Mouse (Mus musculus) embryonic facial prominence, embryonic 14.5 days (tissue): ENCODE measurements around the gene Defb30. TPM values are rescaled to one million over a fixed set of nuclear protein-coding genes. Genes with fewer than 3 reads are reported as not detected.

ENCODE experiments used
- ATAC-seq: fragments of 200-750 bp; cut with Nextera tagmentation; 2 replicates; pipeline ENCODE4 v1.8.0; 2017; ENCODE audit warnings: low read depth, moderate number of reproducible peaks, moderate TSS enrichment
- DNase-seq: peaks from one replicate; pipeline ENCODE4 v3.0.0-alpha.2; 2015; ENCODE audit warnings: low spot score
- H3K27ac ChIP-seq: fragments of 300-500 bp; sonication (generic); replicated peaks from 2 replicates; pipeline ENCODE4 v1.5.1; 2014; ENCODE audit warnings: low read depth, mild to moderate bottlenecking, low read length, moderate library complexity
- H3K27me3 ChIP-seq: fragments of 300-500 bp; sonication (generic); replicated peaks from 2 replicates; pipeline ENCODE4 v1.6.1; 2014; ENCODE audit warnings: low read length; ENCODE audit not compliant: control insufficient read depth, insufficient read depth
- H3K36me3 ChIP-seq: fragments of 300-500 bp; sonication (generic); 2 replicates; pipeline ENCODE4 v1.6.1; 2014; ENCODE audit warnings: low read length, mixed read lengths; ENCODE audit not compliant: control insufficient read depth, insufficient read depth
- H3K4me1 ChIP-seq: fragments of 300-500 bp; sonication (generic); 2 replicates; pipeline ENCODE4 v1.6.1; 2014; ENCODE audit warnings: antibody characterized with exemption, low read length; ENCODE audit not compliant: control insufficient read depth, insufficient read depth
- H3K4me2 ChIP-seq: fragments of 300-500 bp; sonication (generic); 2 replicates; pipeline ENCODE4 v1.6.1; 2014; ENCODE audit warnings: low read depth, mild to moderate bottlenecking, low read length, moderate library complexity, mixed read lengths
- H3K4me3 ChIP-seq: fragments of 300-500 bp; sonication (generic); 2 replicates; pipeline ENCODE4 v1.5.1; 2014; ENCODE audit warnings: low read depth, mild to moderate bottlenecking, low read length
- H3K9ac ChIP-seq: fragments of 300-500 bp; sonication (generic); 2 replicates; pipeline ENCODE4 v1.6.1; 2014; ENCODE audit warnings: low read depth, mild to moderate bottlenecking, low read length, moderate library complexity, mixed read lengths
- H3K9me3 ChIP-seq: fragments of 300-500 bp; sonication (generic); 2 replicates; pipeline ENCODE4 v1.6.1; 2016; ENCODE audit warnings: low read length; ENCODE audit not compliant: control insufficient read depth
- WGBS: fragments of 180-500 bp; shearing (Covaris S2); extraction: QIAGEN DNeasy Blood & Tissue Kit; methylation state at CpG from one replicate; pipeline ENCODE4 v1.1.7; 2014; 5-methylcytosine and 5-hydroxymethylcytosine counted together
- polyA plus RNA-seq: library from polyadenylated mRNA; unstranded; fragments of >200 nt; fragmentation: Nextera tagmentation; extraction: Ambion mirVana; gene quantifications from 2 replicates; pipeline ENCODE4 v1.2.1, GENCODE M21; 2014

The Defb30 gene
- polyA plus RNA-seq, result not detected in 2 replicates

DNA sequence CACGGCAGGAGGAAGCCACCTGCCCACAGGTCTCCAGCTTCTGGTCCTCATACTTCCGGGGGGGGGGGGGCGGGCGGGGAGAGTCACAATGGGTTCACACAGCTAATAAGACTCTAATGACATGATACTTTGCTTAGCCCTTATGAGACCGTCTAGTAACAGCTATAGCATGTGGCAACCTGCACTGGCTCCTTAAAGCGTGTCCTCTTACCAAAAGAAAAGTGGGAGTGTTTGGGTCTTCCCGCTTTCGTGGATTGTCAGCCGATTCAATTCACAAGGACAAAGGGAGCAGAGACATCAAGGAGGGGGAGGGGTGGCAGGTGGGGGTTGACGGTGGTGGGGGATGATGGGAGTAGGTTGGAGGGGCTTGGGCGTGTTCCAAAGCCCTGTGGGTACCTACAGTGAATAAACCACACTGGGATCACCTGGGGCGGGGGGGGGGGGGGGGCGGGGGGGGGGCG lies at the start of gene Defb30:
Gene Defb30, minus strand, starts transcription at position 51 of the 461 bp plus-strand sequence.
- no peak within 1 kb of the TSS for H3K9ac ChIP-seq
- H3K4me2 ChIP-seq, result no peak within 1 kb of the TSS
- no peaks in the 10 kb centered on the region for H3K9me3 ChIP-seq
- ATAC-seq, result no peak
- H3K4me1 ChIP-seq, result no peaks in the 10 kb centered on the region
- no peak within 1 kb of the TSS for H3K4me3 ChIP-seq
- no peaks in the 10 kb centered on the region for H3K27me3 ChIP-seq
- no peak for DNase-seq
- H3K36me3 ChIP-seq, result no peaks in the 10 kb centered on the region
- 70% methylated on average over 7 of the region's 14 CpGs for WGBS
- H3K27ac ChIP-seq, result no peak within 1 kb of the TSS

- Histone ChIP-seq H3K4me2 (no peak overlapping the region), H3K9ac (no peak overlapping the region), H3K4me3 (no peak overlapping the region), H3K27ac (no peak overlapping the region), H3K9me3 (0 out of 2 replicates have a peak, but pooled peaks cover 3% of the 10 kb centered on the region), H3K36me3 (no peaks in the 10 kb centered on the region), H3K4me1 (0 out of 2 replicates have a peak, but pooled peaks cover 3% of the 10 kb centered on the region), H3K27me3 (peaks cover 6% of the 10 kb centered on the region; the same call in 1 of the 2 replicates)
- no peak for ATAC-seq
- no peak for DNase-seq
- WGBS, result 75% methylated on average over 15 of the region's 15 CpGs
Measured at GRCm38 (mm10) chr14:63067708-63068107, 17.9 kb upstream of the Defb30 start.

- H3K4me1 ChIP-seq, result 0 out of 2 replicates have a peak, but pooled peaks cover 3% of the 10 kb centered on the region
- DNase-seq (peak; percentile 65), ATAC-seq (no peak)
- H3K4me3 ChIP-seq, result no peak overlapping the region
- H3K27ac ChIP-seq, result no peak overlapping the region
- H3K27me3 ChIP-seq, result peaks cover 6% of the 10 kb centered on the region; the same call in 1 of the 2 replicates
- H3K9ac ChIP-seq, result no peak overlapping the region
- 0 out of 2 replicates have a peak, but pooled peaks cover 3% of the 10 kb centered on the region for H3K9me3 ChIP-seq
- H3K36me3 ChIP-seq, result no peaks in the 10 kb centered on the region
- WGBS, result 31% methylated on average over 16 of the region's 16 CpGs
- peak overlapping the region; percentile 36 for H3K4me2 ChIP-seq
Measured at GRCm38 (mm10) chr14:63066630-63067310, 17.0 kb upstream of the Defb30 start.

DNA sequence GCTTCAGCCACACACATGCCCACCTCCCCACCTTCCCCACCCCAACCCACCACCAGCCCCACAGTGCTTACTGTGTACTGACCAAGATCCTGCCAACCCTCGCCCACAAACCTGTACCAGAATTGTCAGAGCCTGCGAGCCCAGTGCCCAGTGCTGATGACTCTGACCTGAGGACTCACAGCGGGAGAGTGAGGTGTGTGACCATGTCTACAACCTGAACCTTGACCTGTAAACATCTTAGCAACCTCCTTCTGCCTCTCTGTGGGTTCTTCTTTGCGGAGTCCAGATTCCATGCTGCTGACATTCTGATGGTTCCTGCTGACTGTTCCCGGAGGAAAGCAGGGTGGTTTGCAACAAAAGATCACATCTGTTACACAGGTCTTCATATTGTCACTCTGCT lies 15.6 kb upstream of the Defb30 start:
- Histone ChIP-seq H3K9ac (no peak overlapping the region), H3K4me3 (no peak overlapping the region), H3K36me3 (no peaks in the 10 kb centered on the region), H3K4me2 (no peak overlapping the region), H3K9me3 (0 out of 2 replicates have a peak, but pooled peaks cover 3% of the 10 kb centered on the region), H3K4me1 (0 out of 2 replicates have a peak, but pooled peaks cover 3% of the 10 kb centered on the region), H3K27me3 (peaks cover 6% of the 10 kb centered on the region; the same call in 1 of the 2 replicates), H3K27ac (no peak overlapping the region)
- ATAC-seq (no peak), DNase-seq (no peak)
- WGBS, result 70% methylated on average over 5 of the region's 5 CpGs

GRCm38 (mm10) chr14:63062184-63062583 lies 12.4 kb upstream of the Defb30 start:
- Histone ChIP-seq H3K27me3 (no peaks in the 10 kb centered on the region), H3K4me2 (no peak overlapping the region), H3K36me3 (no peaks in the 10 kb centered on the region), H3K9ac (no peak overlapping the region), H3K27ac (no peak overlapping the region), H3K4me3 (no peak overlapping the region), H3K4me1 (0 out of 2 replicates have a peak, but pooled peaks cover 3% of the 10 kb centered on the region), H3K9me3 (0 out of 2 replicates have a peak, but pooled peaks cover 3% of the 10 kb centered on the region)
- WGBS, result 88% methylated on average over 2 of the region's 2 CpGs
- DNase-seq (no peak), ATAC-seq (no peak)

DNA sequence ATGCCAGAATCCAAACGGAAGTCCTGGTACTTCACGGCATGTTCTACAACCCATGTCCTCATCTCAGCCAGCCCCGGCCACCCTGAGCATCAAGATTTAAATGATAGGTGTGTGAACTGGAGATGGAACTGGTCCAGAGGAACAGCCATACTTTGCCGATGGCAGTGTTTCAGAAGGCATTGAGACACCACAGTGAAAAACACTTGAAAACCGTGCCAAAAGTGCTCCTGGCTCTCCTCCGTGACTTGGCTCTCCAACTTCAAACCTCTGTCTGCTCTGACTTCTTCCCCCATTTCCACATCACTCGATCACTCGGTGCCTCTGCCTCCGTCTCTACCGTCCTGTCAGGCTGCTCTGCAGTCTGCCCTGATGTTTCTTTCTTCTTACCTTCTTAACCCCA lies 10.6 kb upstream of the Defb30 start:
- WGBS, result 77% methylated on average over 10 of the region's 10 CpGs
- Histone ChIP-seq H3K9me3 (0 out of 2 replicates have a peak, but pooled peaks cover 3% of the 10 kb centered on the region), H3K27ac (no peak overlapping the region), H3K4me2 (no peak overlapping the region), H3K9ac (no peak overlapping the region), H3K4me3 (no peak overlapping the region), H3K27me3 (no peaks in the 10 kb centered on the region), H3K4me1 (no peaks in the 10 kb centered on the region), H3K36me3 (no peaks in the 10 kb centered on the region)
- DNase-seq, result no peak
- no peak for ATAC-seq

GRCm38 (mm10) chr14:63054729-63055128 lies 5.0 kb upstream of the Defb30 start:
- Histone ChIP-seq H3K4me3 (no peak overlapping the region), H3K9ac (no peak overlapping the region), H3K27me3 (no peaks in the 10 kb centered on the region), H3K4me1 (no peaks in the 10 kb centered on the region), H3K27ac (no peak overlapping the region), H3K9me3 (no peaks in the 10 kb centered on the region), H3K4me2 (no peak overlapping the region), H3K36me3 (no peaks in the 10 kb centered on the region)
- peak; percentile 70 for DNase-seq
- 21% methylated on average over 5 of the region's 6 CpGs for WGBS
- peak; percentile 89 for ATAC-seq

DNA sequence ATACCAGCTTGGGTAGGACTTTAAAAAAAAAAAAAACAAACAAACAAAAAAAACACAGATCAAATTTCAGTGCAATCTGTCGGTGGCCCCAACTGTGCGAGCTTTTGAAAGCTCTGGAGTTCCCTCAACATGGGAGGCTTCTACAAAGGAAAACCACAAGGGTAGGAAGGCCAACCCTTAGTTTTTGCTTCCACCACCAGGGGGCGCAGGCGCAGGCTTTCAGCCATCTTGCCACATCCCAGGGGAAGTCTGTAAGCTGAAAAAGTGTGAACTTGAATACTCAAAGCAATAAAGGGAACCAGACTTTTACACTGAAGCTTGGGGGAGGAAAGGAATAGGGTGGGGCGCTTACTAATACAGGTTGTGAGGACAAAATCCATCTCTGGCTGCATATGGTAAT lies 1.0 kb upstream of the Defb30 start:
- Histone ChIP-seq H3K9me3 (no peaks in the 10 kb centered on the region), H3K36me3 (no peaks in the 10 kb centered on the region), H3K4me2 (no peak overlapping the region), H3K4me3 (no peak overlapping the region), H3K27ac (no peak overlapping the region), H3K9ac (no peak overlapping the region), H3K4me1 (no peaks in the 10 kb centered on the region), H3K27me3 (no peaks in the 10 kb centered on the region)
- 24% methylated on average over 5 of the region's 5 CpGs for WGBS
- DNase-seq (peak; percentile 19), ATAC-seq (no peak)
